Mouse (Mus musculus) splenic B cell, adult 2 months (primary cell): ENCODE measurements around the gene Mau2.
"Not testable (repeated sequence)": the region's sequence is repeated elsewhere in the genome, so short reads cannot be mapped to it uniquely, and the experiment has no call there.

ENCODE experiments used
- DNase-seq: peaks from one replicate; pipeline ENCODE4 v3.0.0-alpha.2; 2011; ENCODE audit warnings: low read depth, low spot score
- H3K27me3 ChIP-seq: 2 replicates; pipeline ENCODE4 v1.6.1; 2012; ENCODE audit warnings: mild to moderate bottlenecking, low read length, moderate library complexity, mixed read lengths; ENCODE audit not compliant: control insufficient read depth, poor library complexity, insufficient read depth, severe bottlenecking
- H3K36me3 ChIP-seq: 2 replicates; pipeline ENCODE4 v1.6.1; 2012; ENCODE audit warnings: mild to moderate bottlenecking, low read length, moderate library complexity, mixed read lengths; ENCODE audit not compliant: control insufficient read depth, poor library complexity, insufficient read depth, severe bottlenecking

Mau2 gene

DNA sequence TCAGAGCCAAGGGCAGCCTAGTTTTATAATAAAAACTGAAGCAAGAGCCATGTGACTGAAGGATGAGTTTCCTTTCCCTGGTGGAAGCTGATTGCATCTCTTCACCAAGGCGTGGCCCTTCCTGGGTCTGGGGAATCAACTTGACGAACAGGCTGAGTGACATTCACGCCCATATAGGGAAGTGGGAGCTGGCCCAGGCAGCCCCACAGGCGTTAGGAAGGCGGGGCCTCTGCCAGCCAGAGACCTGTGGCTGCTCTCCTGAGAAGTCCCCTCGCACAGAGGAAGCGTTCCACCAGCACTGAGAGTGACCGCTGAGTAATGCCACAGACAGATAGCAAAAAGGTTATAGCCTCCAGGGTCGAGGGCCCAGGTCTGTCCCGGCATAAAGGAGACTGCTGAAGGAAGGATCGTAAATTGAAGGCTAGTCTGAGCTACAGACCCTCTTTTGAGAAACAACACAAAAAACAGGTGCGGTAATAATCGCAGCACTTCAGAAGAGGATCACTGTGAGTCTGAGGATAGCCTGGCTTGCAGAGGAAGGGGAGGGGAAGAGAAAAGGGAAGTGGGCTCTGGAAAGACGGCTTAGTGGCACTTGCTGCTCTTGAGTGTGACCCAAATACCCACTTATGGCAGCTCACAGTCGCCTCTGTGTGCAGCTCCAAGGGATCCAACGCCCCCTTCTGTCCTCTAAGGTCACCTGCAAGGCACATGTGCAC lies 41.2 kb downstream of the Mau2 start:
- DNase-seq: peak; percentile 83
- Histone ChIP-seq H3K36me3 (no peaks in the 10 kb centered on the region), H3K27me3 (no peaks in the 10 kb centered on the region)

DNA sequence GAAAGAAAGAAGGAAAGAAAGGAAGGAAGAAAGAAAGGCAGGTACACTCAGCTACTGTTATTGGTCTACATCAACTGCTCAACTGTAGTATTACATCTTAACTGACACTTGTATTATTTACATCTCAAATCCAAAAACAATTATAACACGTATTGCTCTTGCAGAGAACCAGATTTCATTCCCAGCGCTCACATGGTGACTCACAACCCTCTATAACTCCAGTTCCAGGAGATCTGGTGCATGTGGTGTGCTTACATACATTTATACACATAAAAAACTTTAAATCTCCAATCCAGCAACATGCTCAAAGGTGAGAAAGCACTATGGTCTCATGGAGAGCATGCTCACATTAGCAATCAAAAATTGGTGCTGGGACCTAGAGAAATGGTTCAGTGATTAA lies 42.3 kb downstream of the Mau2 start:
- Histone ChIP-seq H3K27me3 (no peaks in the 10 kb centered on the region), H3K36me3 (no peaks in the 10 kb centered on the region)
- no peak for DNase-seq

DNA sequence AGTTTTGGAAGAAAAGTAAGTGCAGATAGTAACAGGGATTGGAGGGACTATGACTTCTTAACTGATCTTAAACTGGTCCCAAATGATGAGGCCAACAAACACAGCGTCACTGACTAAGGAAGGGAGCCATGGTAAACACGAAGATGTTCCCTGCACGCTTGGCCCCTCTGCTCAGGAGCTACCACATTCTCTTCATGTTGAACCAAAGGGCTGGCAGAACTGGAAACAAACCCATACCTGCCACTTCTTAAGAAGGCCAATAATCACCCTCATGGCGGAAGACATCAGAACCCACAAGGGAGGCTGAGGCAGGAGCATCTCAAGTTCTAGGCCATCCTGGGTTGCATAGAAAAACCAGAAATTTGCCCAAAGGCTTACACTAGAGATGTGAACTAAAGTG lies 43.3 kb downstream of the Mau2 start:
- no peak for DNase-seq
- H3K36me3 ChIP-seq: no peaks in the 10 kb centered on the region
- no peaks in the 10 kb centered on the region for H3K27me3 ChIP-seq

DNA sequence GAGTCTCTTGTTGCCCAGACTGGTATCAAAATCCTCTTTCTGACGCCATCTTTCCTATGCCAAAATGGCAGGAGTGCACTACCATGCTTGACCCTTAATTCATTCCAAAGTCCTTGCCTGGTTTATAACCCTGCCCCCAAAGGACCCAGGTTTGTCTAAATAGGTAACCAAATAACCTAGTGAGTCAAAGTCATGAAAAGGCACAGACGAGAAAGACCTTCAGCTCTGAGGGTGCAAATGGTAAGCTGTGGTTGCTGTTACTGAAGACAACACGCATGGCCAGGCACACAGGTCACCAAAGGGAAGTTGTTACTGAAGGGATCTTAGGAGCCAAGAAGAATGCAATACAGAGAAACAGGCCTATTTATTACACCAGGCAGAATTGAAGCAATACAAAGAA lies 43.8 kb downstream of the Mau2 start:
- H3K27me3 ChIP-seq: no peaks in the 10 kb centered on the region
- DNase-seq: no peak
- no peaks in the 10 kb centered on the region for H3K36me3 ChIP-seq

DNA sequence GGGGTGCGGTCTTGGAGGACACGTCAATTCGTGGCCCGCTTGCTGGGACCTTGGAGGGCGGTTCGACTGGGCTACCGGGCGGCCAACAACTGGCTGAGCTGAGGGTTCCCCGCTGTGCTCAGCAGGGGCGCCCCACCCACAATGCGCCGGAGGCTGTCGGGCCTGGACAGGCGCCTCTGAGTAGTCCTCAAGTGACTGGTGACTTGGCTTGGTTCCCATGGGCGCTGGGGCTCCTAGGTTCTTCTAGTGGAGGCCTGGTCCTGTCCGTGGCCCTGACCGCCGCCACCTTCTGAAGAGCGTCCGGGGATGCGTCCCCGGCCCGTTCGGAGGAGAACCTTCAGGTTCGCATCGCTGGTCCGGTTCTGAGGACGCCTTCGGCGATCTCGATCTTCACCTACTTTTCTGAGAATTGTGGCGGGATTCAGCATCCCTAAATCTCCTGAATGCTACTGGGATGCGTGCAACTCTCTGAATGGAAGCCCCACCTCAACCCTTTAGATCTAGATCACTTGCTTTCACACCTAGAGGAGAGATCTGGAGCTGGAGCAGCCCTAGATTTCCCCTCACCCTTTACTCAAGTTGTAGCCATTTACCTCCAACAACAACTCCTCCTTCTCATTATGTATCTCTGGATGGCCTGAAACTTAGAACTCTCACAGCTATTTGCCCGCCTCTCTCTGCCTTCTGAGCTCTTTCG lies 45.8 kb downstream of the Mau2 start:
- DNase-seq: no peak
- Histone ChIP-seq H3K36me3 (no peaks in the 10 kb centered on the region), H3K27me3 (no peaks in the 10 kb centered on the region)

DNA sequence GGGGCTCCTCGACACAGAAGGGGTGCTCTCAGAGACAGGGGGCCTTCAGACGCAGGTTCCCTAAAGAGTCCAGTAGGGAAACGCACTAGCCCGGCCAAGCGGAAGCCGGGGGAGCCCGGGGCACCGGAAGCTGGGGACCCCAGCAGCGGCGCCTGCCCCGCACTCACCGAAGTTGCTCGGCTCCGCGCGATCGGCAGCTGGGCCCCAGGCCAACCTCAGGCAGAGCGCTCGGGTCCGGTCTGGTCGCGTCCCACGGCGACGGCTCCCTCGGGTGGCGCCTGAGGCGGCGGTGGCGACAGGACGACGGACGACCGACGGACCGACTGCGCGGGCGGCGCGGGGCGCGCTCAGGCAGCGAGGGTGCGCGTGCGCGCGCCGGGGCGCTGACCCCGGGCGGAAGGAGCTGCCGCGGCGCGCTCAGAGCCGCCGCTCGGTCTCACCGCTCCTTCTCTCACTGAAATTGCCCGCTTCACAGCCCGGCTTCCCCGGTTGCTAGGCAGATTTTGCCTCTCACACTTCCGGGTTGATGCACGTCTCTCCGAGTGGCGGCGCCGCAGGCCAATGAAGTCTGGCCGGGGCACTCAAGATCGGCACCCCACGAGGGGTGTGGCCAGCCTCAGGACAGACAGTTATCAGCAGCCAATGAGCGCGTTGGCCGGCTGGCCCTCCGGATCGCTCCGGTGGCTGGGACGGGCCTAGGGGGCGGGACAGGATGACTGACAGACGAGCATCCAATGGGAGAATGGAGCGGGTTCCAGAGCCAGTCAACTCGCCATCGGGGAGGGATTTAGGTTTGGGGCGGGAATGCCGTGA lies 46.6 kb downstream of the Mau2 start, which contains the start of gene Gatad2a:
Gatad2a (minus strand) TSS at position 609 of the 813 bp plus-strand sequence.
- Histone ChIP-seq H3K36me3 (no peaks in the 10 kb centered on the region), H3K27me3 (no peaks in the 10 kb centered on the region)
- peak; percentile 100 for DNase-seq

DNA sequence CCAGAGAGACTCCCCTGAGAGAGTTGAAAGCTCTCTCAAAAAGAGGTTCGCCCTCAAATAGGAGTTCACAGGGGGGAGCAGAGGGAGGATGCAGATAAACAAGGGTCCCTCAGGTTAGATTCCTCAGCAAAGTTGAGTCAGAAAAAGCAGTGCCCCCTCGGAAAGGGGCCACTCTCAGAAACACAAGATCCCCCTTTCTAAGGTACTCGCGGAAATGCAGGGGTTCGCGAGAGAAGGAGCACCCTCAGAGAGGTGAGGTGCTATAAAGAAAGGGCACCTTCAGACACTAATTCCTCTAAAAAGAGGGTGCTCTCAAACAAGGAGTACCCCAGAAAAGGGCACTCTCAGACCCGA lies 47.1 kb downstream of the Mau2 start:
- DNase-seq: no peak
- H3K27me3 ChIP-seq: no peaks in the 10 kb centered on the region
- no peaks in the 10 kb centered on the region for H3K36me3 ChIP-seq

DNA sequence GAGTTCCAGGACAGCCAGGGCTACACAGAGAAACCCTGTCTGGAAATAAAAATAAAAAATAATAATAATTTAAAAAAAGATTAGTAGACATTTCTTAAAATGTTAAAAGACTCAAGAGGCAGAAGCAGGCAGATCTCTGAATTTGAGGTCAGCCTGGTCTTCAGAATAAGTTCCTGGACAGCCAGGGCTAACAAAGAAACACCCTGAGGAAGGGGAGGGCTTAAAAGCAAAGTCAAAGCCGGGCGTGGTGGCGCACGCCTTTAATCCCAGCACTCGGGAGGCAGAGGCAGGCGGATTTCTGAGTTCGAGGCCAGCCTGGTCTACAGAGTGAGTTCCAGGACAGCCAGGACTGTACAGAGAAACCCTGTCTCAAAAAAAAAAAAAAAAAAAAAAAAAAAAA lies 53.6 kb downstream of the Mau2 start:
- not testable (repeated sequence) for H3K36me3 ChIP-seq, H3K27me3 ChIP-seq, DNase-seq

DNA sequence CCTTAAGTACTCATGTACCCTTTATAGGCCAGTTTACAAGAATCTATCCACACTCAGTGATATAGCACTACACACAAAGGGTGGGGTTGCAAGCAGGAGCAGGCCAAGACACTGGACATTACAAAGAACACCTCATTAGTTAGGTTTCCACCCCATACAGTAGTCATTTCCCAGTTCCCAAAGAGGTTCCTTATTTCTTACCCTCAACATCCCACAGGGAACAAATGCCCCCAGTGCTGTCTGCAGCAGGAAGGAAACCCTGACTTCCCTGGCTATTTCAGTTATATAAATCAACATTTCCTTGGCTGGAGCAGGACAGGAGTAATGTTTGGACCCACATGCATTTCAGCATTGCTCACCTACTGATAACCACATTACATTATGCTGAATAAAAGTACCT lies 54.8 kb downstream of the Mau2 start:
- Histone ChIP-seq H3K36me3 (no peaks in the 10 kb centered on the region), H3K27me3 (no peaks in the 10 kb centered on the region)
- no peak for DNase-seq

DNA sequence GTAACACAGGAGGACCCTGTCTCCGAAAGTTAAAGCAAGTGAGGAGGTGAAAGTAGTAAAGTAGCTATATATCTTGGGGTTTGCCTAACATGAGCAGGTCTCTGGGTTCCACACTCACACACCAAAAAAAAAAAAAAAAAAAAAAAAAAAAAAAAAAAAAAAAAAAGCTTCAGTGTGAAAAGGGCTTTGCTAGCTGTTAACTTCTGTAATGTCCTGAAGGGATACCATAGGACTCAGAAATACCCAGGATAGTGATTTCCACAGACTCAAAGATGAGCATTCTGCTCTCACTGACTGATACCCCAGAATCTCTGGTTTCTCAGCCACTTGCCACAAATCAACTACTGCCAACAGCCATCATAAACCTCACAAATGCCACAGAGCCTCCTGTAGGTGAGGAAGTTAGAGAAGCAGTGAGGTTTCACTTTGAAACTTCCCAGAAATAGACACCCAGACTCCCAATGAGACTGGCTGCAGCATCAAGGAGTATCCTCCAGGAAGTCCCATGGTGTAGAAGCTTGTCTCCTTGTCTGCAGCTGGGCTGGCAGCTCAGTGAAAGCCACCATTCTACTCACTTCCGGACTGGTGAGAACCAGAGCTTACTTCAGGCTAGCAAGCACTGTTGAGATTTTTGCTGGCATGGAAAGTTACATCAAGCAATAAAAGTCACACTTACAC lies 57.5 kb downstream of the Mau2 start:
- DNase-seq: peak; percentile 39
- H3K27me3 ChIP-seq: no peaks in the 10 kb centered on the region
- H3K36me3 ChIP-seq: no peaks in the 10 kb centered on the region

DNA sequence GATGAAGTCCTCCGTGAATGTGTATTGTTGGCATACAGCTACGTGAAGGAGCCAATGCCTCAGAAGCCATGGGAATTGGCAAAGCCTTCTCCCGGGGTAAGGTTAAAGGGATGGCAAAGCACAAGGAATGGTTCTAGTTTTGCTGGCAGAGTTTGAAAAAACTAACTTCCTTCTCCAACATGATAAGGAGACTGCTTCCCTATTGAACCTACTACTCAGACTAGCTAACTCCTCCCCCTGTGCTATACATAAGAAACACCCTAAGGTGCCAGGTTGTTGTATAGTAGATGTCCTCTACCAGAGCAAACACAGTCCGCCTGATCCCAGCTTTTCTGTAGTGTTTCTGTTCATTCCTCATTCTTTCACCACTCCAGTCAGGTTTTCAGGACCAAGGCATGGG lies 64.1 kb downstream of the Mau2 start:
- DNase-seq: no peak
- H3K36me3 ChIP-seq: no peaks in the 10 kb centered on the region
- no peaks in the 10 kb centered on the region for H3K27me3 ChIP-seq

DNA sequence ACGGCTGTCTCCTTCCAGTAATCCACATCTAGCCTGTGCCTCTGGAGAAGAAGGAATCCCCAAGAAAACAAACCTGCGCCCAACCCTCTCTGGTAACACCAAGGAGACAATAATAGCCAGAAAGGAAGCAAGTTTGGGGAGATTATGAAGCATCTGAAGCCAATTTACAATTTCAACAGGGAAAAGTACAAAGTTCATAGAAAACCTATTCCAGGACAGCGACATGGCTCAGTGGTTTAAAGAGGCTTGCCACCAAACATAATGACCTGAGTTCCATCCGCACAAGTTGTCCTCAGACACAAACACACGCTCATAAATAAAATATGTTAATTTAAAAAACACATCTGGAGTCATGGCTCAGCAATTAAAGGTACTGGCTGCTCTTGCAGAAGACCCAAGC lies 67.7 kb downstream of the Mau2 start:
- DNase-seq: no peak
- H3K27me3 ChIP-seq: no peaks in the 10 kb centered on the region

DNA sequence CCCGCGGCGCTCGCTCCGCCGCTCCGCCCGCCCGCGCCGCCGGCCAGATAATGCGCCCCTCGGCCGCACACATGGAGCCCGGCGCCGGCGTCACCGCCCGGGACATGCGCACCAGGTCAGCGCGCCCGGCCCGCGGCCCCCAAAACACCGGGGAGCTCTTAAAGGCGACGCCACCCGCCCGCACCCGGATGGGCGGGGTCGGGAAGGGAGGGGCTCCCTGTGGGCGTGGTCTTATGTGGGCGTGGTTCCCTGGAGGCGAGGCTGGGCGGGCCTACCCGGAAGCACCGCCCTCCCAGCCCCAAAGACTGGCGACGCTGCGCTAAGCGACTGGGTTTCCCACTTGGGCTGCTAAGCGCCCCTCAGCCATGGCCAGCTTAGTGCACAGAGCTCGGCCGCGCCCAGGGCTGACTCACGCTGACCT lies 68.3 kb downstream of the Mau2 start:
- peak; percentile 97 for DNase-seq
- H3K36me3 ChIP-seq: no peaks in the 10 kb centered on the region
- H3K27me3 ChIP-seq: no peaks in the 10 kb centered on the region

More for the DNA sequence above, 67.7 kb downstream of the Mau2 start:
- no peaks in the 10 kb centered on the region for H3K36me3 ChIP-seq

DNA sequence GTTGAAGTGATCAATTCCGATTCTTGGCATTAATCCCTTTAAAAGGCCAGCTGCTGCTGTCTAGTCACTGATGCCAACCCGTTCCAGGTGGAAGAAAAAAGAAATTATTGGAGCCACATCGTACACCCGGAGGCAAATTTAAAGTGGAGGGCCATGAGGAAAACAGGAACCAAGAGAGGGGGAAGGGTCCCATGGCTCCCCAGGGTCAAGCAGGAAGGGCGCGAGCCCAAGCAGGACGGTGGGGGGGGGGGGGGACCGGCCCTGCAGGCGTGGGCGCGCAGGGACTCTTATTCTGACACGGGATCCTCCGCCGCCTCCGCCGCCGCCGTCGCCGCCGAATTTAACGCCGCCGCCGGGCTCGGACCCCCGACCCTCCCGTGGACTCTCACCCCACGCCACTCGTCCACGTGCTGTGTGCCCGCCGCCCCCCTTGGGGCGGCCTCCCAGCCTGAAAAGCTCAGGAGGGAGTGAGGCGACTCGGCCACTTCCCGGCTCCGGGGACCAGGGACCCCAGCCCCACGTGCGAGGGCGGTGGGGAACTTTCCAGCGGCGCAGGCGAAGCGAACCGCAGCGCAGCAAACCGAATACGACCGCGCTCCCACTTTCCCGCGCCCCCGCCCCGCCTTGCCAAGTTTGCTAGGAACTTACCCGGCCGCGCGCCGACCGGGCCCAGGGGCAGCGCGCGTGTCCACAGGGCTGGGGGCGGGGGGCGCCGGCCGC lies 68.9 kb downstream of the Mau2 start:
- Histone ChIP-seq H3K36me3 (no peaks in the 10 kb centered on the region), H3K27me3 (no peaks in the 10 kb centered on the region)
- DNase-seq: peak; percentile 46
